Mouse (Mus musculus) layer of hippocampus, adult 9-10 months (tissue): ENCODE data around the gene Cyp2c66.
"Not testable (repeated sequence)": the region's sequence is repeated elsewhere in the genome, so short reads cannot be mapped to it uniquely, and the experiment has no call there.

ENCODE experiments used
- DNase-seq: peaks from one replicate; pipeline ENCODE4 v3.0.0; 2022; ENCODE audit warnings: low spot score

Cyp2c66 gene

DNA sequence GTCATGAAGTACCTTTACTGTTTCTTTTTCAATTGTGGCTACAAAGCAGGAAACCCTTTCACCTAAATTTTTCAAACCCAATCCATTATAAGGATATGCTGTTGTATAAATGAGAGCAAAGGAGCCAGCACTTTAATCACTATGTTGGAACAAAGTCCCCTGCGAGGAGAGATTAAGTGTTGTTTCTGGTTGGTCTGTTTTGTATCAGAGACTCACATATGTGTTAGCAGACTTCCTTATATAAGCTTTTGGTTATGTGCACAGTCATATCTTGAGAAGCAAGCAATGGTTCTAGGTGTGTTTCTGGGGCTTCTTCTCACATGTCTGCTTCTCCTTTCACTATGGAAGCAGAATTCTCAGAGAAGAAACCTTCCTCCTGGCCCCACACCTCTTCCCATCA lies at the start of gene Cyp2c66:
Cyp2c66 (plus strand) TSS at position 255 of the 400 bp plus-strand sequence.
- DNase-seq = no peak

DNA sequence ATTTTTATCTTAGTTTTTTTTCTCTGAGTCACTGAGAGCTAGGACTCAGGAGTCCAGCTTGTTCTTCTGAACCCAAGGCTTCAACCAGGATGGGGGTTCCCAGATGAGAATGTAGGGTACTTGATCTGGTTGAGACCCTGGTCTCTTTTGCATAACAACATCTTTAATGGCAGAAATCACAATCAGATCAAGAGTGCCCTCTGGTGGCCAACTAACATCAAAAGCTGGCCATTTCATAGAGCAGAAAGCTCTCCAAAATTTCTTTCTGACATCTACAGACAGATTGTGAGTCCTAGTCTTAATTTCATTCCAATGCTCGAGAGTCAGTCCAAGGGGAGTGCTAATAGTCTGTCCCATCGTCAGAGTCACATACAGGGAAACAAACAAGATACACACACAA lies 14.9 kb upstream of the Cyp2c66 start:
- DNase-seq = not testable (repeated sequence)

DNA sequence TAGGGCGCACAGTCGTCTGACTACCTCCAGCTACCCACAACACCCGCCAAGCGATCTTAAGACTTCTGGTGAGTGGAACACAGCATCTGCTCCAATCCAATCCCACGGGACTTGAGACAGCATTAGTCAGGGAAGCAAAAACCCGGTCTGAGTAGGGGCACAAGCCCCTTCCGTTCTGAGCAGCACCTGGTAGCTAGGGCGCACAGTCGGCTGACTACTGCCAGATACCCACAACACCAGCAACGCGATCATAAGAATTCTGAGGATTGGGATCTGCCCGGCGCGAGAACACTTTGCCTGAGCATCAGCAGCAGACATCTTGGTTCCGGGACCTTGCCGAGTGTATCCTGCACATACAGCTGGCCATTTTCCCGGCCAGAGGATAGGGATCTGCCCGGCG lies 43.1 kb downstream of the Cyp2c66 start:
- DNase-seq = not testable (repeated sequence)
